Mouse (Mus musculus) heart, postnatal 10 days (tissue): ENCODE measurements at regions not wholly inside any gene's neighbourhood (a gene's known extent, or its start where the extent isn't known, plus 50 kb on each side); places are given as distances from the start of the nearest gene placed in this dataset.

Experiments
- DNase-seq, 2 experiments: peaks; one replicate each; pipeline ENCODE4 v3.0.0; 2021
- intact Hi-C: fragments of 180-260 bp; cut with DNase I; formaldehyde crosslinking; loops from one replicate; pipeline ENCODE4 v1.15.1; 2025

DNA sequence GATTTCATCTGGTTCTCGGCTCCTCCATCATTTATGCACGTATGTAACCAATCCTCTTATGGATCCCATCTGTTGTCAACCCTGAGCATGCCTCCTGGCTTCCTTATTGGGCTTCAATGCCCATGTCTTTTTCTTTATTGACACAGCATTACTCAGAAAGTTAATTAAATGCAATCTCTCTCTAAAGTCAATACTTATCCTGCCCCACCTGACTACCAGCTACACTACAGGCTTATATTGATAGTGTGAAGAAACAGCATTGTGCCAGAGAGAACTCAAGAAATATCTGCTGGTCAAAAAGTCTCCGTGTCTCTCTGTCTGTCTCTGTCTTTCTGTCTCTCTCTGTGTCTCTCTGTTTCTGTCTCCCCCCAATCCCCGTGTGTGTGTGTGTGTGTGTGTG is 194.7 kb upstream of the Rfx3 start:
- no peak for DNase-seq
- intact Hi-C loops, result no loop called here

DNA sequence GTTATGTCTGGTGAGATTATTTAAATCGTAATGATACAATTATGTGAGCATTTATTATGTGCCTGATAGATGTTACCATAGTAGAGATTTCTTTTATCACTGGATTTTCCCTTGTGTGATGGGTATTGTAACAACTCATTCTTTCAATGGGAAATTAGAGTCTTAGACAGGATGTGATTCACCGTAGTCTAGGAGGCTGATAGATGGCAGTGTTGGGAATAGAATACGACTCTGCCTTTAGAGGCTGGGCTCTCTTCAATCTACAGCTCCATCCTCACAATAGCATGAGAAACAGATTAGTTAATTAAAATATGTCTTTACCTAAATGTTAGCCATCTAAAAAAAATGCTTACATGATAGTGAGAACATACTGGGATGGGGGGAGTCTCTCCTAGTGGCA is 192.8 kb upstream of the Rfx3 start:
- intact Hi-C loops, result no loop called here
- DNase-seq, result no peak

DNA sequence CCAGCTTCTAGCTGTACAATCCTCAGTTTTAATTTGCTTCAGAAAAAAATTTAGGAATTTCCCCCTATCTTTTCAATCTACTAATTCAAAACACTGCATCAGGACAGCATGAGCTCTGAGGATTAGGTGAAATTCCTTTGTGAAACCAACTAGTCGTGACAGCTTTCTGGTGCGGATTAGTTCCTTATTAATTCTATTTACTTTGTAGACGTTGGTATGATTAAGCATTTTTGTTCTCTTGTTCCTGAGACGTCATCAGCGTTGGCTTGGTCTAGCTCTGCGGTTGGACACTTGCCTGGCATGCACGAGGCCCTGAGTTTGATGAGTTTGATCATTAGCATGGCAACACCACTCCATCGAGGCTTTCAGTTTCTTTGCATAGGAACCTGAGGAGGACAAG is 188.4 kb upstream of the Rfx3 start:
- no peak for DNase-seq

DNA sequence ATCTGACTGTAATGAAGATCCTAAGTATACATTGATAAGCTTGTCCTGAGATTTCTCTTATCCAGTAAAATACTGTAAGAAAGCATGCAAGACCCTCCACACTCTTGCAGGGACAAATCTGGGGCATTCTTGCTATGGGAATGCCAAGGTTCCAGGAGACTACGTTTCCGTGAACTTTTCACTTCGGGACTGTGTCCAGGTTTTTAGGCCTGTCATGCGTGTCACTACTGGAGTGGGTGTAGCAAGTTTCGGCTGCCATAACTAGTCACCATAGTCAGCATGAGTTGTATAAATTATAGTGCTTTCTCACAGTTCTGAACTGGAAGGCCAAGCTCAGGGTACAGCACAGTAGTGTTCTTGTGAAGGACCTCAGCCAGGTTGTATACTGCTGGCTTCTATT is 185.9 kb upstream of the Rfx3 start:
- intact Hi-C loops, result no loop called here
- DNase-seq, result no peak

More for the DNA sequence above, 188.4 kb upstream of the Rfx3 start:
- intact Hi-C loops, result no loop called here

DNA sequence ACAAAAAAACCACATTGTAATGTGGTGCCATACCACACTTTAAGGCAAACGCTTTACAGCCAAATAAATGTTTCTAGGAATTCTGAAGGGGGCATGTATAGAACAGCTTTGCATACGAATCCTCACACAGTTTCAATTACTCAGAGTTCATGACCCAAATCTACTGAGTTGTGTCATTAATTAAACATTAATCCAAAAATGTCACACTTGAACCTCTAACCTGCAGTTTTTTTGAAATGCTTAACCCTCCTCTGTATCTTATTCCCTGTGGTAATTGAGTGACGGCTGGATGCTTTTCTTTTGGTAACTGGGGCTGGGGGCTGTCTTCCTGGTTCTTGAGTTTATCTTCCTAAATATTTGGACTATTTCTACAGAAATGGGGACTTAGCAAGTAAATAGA is 181.3 kb upstream of the Rfx3 start:
- DNase-seq, result no peak
- intact Hi-C loops, result no loop called here

DNA sequence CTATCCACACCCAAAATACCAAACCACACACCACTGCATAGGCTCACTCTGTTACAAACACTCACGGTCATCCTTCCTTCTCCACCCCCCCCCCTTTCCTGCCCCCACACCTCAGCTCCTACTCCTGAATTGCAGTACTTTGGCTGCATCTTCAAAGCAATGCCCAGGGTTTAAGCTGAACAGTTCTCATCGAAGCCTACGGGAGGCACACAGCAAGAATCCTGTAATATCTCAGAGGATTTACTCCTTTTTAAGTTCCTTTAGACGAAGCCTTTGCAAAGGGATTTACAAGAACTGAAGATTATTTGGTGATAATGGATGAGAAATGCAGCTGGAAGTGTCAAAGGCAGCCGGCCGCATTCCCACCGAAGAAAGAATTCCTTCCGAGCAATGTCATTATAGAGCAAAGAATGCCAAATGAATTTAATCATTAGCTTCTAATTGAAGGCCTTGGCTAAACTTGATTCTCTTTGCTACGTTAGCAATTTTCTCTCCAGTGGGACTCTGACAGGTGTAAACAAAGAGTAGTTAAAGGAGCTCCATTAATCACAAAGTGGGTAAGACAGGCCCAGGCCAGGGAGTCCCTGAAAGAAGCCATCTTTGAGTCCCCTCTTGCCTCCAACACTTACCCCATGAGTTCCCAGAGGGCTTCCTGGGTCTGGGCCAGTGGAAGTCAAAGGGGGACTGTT is 180.6 kb upstream of the Rfx3 start:
- intact Hi-C loops, result no loop called here
- DNase-seq, result no peak

DNA sequence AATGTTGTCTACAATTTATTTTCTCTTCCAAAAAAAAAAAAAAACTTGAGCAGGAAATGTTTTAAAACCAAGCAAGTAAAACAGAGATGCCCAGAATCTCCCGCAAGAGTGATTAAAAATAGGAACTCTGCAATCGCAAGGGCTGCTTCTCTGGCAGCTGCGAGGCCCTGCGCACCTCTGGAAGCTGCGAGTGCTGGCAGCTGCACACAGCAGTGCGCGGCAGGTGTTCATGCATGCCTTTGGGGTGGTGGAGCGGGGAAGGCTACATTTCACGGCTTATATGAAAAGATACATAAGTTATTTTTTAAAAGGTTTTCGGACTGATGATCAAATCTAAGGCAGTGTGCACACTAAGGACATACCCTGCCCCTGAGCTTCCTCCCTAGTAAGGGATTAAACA is 179.3 kb upstream of the Rfx3 start:
- DNase-seq, result peak in 1 of 2 experiments; percentile 6
- intact Hi-C loops, result no loop called here

DNA sequence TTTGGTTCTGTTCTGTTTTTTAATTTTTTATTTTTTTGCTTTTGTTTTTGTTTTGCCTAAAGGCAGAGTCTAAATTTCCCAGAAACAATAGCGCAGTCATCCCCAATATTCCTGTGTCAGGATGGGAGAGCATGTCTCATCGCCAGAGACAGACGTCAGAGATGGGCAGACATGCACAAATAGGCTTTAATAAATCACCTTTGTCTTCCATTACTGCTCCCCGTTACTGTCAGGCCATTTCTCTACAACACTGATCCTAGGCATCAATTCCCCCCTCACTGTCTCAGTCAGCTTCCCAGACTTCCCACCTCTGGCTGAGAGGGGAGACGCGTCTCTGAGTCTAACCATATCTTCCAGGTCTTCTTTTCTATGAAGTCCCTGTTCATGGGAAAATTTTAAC is 177.4 kb upstream of the Rfx3 start:
- no peak for DNase-seq
- intact Hi-C loops, result no loop called here

DNA sequence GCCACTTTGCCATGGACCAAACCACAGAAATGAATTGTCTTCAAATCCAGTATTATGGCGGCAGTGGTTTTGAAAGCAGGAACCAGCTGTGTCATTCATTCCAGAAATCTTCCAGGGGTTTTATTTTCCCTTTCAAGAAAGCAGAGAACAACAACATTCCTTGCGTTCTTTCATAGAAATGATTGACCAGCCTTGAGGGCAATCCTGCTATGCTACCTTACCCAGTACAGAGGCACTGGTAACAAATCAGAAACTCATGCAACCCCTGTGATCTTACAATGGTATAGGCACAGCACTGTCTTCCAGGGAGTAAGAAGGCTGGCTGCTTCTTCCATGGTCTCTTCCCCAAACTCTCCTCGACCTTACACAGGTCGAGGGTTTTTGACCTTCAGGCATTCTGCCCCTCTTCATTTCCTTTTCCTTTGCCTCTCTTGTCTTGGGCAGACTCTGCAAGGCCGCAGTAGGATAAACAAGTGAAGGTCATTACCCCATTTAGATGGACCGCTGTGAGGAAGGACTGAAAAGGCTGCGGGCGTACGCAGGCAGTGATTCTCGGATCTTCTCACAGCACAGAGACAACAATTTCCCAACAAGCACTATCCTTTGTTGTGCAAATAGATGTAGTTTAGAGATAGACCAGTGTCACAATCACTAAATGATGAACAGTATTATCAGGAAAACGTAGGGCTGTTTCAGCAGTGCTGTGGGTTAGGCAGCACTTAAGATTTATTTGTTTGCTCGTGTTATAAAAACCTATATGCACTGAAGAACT is 171.6 kb upstream of the Rfx3 start:
- no peak for DNase-seq
- intact Hi-C loops, result no loop called here

DNA sequence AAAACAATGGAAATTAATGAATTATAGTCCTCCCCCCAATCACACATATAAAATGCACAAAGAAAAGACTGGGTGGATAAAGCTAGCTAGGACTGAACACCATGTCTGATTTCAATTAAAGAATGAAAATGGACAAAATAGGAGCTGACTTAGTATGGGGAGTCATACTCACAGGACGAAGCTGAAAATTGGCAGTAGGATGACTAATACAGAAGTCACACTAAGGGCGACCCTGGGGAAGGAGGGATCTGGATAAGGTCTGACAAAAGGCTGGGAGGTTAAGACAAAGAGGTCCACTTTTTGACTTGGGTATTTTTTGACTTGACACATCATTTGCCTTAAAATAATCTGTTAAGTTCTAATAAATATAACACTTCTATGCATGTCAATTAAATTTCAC is 170.2 kb upstream of the Rfx3 start:
- intact Hi-C loops, result no loop called here
- no peak for DNase-seq

DNA sequence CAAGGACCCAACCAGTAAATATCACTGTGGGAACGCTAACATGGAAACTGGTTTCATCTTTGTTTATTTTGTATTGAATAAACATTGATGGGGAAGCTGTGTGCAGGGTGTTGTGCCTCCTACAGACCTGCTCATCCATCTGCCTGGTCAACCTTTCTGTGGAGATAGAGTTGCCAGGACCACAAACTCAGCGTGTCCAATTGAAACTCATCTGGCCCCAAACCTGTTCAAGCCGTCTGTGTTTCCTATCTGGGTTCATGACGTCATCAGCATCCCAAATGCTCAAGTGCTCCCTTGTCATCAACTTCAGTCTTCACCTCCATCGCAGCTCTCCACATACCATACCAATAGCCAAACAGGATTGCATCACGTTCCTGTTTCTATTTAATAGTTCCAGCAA is 167.1 kb upstream of the Rfx3 start:
- peak; percentile 19 to 22 for DNase-seq
- intact Hi-C loops, result no loop called here

DNA sequence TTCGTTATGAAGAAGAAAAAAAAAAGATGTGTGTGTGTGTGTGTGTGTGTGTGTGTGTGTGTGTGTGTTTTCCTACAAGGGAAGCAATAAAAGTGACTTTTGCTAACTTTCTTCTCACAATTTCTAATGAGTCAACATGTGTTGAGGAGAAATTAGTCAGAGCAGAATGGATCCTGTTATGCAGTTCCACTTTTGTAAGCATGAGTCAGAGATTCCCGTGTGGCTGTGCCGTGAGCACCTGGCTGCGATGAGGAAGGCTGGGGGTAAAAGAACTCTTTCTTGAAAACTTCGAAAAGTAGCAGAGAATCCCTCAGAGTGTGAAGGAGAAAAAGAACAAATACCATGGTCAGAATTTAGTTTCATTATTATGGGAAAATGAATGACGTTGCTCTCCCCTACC is 165.9 kb upstream of the Rfx3 start:
- intact Hi-C loops, result no loop called here
- no peak for DNase-seq

DNA sequence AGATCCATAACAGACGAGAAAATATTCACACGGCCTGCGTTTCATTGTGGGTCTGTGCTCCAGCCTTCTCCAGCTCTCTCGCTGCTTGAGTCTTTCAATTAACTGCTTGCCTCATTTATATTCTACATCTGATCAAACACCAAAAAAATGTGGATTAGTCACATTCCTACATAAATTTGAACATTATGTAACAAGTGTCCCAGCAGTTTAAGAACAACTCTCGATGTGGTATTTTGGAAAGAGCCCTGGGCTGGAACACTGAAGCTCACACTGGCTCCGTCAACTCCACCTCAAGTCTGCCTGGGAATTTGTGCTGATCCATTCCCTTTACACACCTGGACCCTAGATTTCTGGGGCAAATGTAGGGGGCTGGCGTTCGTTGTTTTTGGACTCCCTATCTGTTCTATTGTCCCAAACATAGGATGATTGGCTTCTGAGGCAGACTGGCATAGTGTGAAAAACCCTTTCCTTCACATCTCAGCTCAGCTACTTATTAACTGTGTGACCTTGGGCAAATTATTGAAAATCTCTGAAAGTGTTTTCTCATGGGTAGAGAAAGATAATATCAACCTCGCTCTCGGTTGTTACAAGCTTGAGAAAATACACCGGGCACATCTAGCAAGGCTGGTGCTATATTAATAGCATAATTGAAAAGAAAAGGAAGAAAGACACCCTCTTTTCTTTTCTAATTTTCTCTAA is 161.0 kb upstream of the Rfx3 start:
- DNase-seq, result no peak
- intact Hi-C loops, result no loop called here

DNA sequence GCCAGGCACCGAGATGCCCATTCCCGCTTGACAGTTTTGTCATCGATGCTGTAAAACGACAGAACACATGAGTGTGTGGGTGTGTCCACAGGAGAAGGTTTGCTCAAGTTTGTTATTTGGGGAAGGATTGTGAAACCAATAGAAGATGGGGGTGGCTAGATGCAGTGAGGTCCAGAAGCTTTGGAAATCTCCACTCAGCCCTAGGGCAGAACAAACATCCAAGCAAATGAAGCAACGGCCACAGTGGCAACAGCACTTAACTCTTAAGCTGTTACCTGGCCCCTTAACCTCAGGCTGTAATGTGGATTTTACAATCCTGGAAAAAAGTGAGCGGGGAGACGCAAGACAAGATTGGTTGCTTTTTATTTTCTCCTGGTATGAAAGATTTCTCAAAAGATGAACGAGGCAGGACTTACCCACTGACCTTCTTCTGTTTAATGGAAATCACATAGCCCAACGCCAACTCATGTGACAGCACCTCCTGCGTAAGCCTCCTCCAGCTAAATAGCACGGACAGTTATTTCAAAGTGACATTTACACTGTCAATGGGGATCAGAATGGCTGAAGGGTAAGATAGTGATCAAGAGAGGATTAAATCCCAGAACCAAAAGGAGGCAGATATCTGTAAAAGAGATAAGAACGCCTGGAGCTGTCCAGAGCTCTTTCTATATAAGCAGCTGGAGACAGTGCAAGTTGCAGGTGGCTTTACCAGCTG is 156.6 kb upstream of the Rfx3 start:
- intact Hi-C loops, result loop anchor here (10.0 kb wide), 3 partner anchors 457 to 723 kb away; no protein-coding TSS in a partner anchor
- DNase-seq, result no peak

DNA sequence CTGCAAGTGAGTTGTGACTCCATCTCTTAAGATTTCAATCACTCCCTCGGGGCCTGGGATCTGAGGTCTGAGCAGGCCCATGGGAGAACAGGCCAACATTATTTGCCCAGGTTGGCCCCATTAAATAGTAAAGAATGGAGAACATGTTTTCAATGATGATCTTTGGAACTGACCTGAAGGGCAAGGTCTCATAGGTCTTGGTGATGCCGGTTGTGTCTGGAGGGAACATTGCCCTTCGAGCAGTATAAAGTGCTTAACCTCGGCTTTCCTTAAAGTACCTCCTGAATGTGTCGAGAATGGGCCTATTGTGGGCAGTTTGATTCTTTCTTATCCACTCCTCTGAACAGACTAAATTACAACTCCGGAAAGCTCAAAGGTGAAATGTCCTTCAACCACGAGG is 155.7 kb upstream of the Rfx3 start:
- intact Hi-C loops, result loop anchor here (1.0 to 10.0 kb wide), 5 partner anchors 365 to 722 kb away; no protein-coding TSS in a partner anchor

DNA sequence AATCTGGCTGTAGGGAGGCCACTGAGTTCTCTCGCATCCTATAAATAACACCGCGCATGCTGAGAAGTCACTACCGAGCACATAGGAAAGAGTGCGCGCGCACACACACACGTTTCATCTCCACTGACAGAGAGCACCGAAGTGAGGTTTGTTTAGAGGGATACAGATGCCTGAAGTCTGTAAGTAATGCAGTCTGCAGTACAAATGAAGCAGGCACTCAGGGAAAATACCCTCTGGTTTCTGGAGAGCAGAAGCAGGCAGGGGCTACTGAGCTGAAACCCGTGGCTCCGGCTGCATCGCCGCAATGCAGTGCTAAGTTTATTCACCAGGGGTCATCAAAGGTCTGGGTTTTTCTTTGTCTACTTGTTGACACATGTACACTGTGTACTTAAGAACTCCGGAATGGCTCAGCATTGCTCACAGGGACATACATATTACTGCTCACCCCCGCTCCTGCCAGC is 155.0 kb upstream of the Rfx3 start:
- intact Hi-C loops, result loop anchor here (1.0 to 10.0 kb wide), 5 partner anchors 365 to 721 kb away; no protein-coding TSS in a partner anchor
- DNase-seq, result peak; percentile 79 to 86

More for the DNA sequence above, 155.7 kb upstream of the Rfx3 start:
- no peak for DNase-seq

DNA sequence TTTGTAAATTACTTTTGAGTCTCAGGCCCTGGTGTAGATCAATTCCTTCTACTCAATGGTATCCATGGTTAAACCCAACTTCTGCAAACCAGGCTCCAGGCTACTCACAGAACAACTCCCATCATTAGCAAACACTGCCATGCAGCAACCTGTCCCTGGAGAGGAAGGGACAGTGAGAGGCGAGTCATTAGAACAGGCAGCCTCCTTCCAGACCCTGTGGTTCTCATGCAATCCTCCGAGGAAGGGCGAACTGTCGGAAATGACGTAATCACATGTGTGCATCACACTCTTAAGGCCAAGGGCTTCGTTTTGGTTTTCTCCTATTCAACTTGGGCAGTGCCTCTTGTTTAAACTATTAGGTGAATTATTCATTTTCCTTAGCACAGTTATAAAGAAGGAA is 152.2 kb upstream of the Rfx3 start:
- intact Hi-C loops, result loop anchor here (10.0 kb wide), 3 partner anchors 462 to 718 kb away; no protein-coding TSS in a partner anchor
- no peak for DNase-seq

DNA sequence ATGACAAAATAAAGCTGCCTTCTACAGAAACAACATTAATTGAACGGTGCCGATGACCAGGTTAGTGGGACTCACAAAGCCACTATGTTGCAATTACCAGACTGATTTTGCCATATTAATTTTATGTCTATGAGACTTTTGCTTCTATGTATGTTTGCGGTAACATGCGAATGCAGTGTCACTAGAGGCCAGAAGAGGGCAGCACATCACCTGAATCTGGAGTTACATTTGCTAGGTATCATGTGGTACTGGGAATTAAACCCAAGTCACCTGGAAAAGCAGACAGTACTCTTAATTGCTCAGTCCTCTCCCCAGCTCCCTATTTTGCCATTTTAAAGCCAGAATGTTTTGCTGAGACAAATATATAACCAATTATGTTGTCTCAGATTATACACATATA is 149.6 kb upstream of the Rfx3 start:
- intact Hi-C loops, result loop anchor here (10.0 kb wide), 3 partner anchors 464 to 716 kb away; no protein-coding TSS in a partner anchor
- DNase-seq, result peak in 1 of 2 experiments; percentile 6

DNA sequence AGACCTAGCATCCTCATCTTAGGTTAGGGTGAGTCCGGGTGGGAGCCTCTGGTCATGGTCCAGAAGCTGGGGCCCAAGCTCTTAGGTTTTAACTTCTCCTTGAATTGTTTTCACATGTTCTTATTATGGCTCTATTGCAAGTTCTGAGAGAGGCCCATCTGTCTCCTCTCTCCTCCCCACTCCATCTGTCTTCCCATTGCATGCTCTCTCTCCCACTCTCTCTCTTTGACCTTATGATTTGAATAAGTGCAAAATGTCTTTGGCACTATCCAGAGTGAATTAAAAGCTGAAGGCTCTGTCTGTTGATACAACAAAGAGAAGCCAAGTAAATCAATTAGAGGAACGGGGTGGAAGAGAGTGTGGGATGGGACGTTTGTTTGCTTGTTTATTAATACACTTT is 146.2 kb upstream of the Rfx3 start:
- intact Hi-C loops, result no loop called here
- DNase-seq, result no peak

DNA sequence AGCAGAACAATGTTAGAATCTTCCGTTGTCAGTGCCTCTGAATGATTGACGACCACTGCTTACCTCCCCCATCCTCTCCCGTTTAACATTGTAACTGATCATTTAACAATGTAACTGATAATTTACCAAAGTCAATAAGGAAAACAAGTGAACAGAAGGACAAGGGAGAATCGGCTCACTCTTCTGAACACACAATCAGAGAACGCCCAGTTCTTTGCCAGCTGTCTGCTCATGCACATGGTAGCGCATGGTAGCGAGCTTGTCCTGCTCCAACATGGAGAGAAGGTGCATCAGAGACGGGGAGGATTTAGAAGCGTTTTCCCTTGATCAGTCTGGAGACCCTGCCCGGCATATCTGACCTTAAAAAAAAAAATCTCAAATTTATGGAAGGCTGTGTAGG is 126.6 kb upstream of the Rfx3 start:
- intact Hi-C loops, result no loop called here
- no peak for DNase-seq

DNA sequence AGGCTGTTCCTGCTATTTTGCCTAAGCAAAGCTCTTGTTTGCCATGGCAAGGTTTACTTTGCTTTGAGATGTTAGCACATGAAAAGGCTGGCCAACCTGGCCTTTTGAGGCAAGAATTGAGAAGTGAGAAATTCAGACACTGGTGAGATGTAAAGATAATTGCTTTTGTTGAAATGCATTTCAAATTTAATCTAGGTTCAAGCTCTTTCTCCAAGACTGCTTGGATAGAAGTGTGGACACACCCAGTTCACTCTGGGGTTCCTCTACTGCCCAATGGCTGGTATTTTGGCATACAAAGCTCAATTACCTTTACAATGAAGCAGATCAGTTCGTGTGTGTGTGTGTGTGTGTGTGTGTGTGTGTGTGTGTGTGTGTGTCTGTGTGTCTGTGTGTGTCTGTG is 123.8 kb upstream of the Rfx3 start:
- intact Hi-C loops, result no loop called here
- no peak for DNase-seq
